Mouse (Mus musculus) liver, embryonic 14.5 days (tissue): ENCODE measurements around the gene Zfp366. TPM values are rescaled to one million over a fixed set of nuclear protein-coding genes. Genes with fewer than 3 reads are reported as not detected.

ENCODE experiments used
- ATAC-seq: fragments of 200-750 bp; cut with Nextera tagmentation; 2 replicates; pipeline ENCODE4 v1.8.0; 2017; ENCODE audit warnings: moderate number of reproducible peaks, mild to moderate bottlenecking, moderate library complexity; ENCODE audit not compliant: insufficient read depth
- DNase-seq, 3 experiments: peaks; one replicate each; pipeline ENCODE4 v3.0.0-alpha.2; 2012 to 2013; ENCODE audit warnings: low read depth in 3 of 3, low spot score in 3 of 3
- H3K27ac ChIP-seq: fragments of 300-500 bp; sonication (generic); 2 replicates; pipeline ENCODE4 v1.5.1; 2014; ENCODE audit warnings: moderate library complexity, mild to moderate bottlenecking, control low read depth, inconsistent platforms
- H3K27me3 ChIP-seq: fragments of 300-500 bp; sonication (generic); 2 replicates; pipeline ENCODE4 v1.6.1; 2014; ENCODE audit warnings: mild to moderate bottlenecking, low read length, moderate library complexity; ENCODE audit not compliant: control insufficient read depth, insufficient read depth
- H3K36me3 ChIP-seq: fragments of 300-500 bp; sonication (generic); replicated peaks from 2 replicates; pipeline ENCODE4 v1.6.1; 2014; ENCODE audit warnings: low read depth; ENCODE audit not compliant: control insufficient read depth, insufficient read depth
- H3K4me1 ChIP-seq, 2 experiments: fragments of 200-500 bp in 1 of 2; fragments of 300-500 bp in 1 of 2; sonication (generic) in 1 of 2; replicated peaks; 2 replicates each; pipeline ENCODE4 v1.6.1; 2012 to 2014; ENCODE audit warnings: antibody characterized with exemption in 1 of 2, inconsistent platforms in 1 of 2, low read length in 1 of 2; ENCODE audit not compliant: control insufficient read depth in 2 of 2, insufficient read depth in 2 of 2
- H3K4me2 ChIP-seq: fragments of 300-500 bp; sonication (generic); 2 replicates; pipeline ENCODE4 v1.6.1; 2014; ENCODE audit warnings: low read depth, mild to moderate bottlenecking, control low read depth, moderate library complexity
- H3K4me3 ChIP-seq, 2 experiments: fragments of 200-500 bp in 1 of 2; fragments of 300-500 bp in 1 of 2; sonication (generic) in 1 of 2; 2 replicates each; pipeline ENCODE4 v1.5.1; 2012 to 2014; ENCODE audit warnings: low read depth in 2 of 2, low read length in 2 of 2, mild to moderate bottlenecking in 2 of 2, control low read depth in 1 of 2, inconsistent platforms in 1 of 2, moderate library complexity in 1 of 2; ENCODE audit not compliant: insufficient read depth in 1 of 2
- H3K9ac ChIP-seq: fragments of 300-500 bp; sonication (generic); replicated peaks from 2 replicates; pipeline ENCODE4 v1.6.1; 2014; ENCODE audit warnings: mild to moderate bottlenecking, control low read depth, moderate library complexity
- H3K9me3 ChIP-seq: fragments of 300-500 bp; sonication (generic); 2 replicates; pipeline ENCODE4 v1.6.1; 2016; ENCODE audit warnings: low read length, mixed read lengths; ENCODE audit not compliant: control insufficient read depth
- CTCF ChIP-seq: IDR thresholded peaks from 2 replicates; pipeline ENCODE4 v1.5.1; 2016; ENCODE audit warnings: antibody characterized with exemption, low read depth, control low read depth
- EP300 ChIP-seq: IDR thresholded peaks from 2 replicates; pipeline ENCODE4 v1.6.1; 2016; ENCODE audit warnings: antibody characterized with exemption, low read depth
- WGBS: fragments of 180-500 bp; shearing (Covaris S2); extraction: QIAGEN DNeasy Blood & Tissue Kit; methylation state at CpG from one replicate; pipeline ENCODE4 v1.1.7; 2014; ENCODE audit not compliant: insufficient replicate concordance; 5-methylcytosine and 5-hydroxymethylcytosine counted together
- polyA plus RNA-seq, 2 experiments: library from polyadenylated mRNA; depleted of rRNA in 1 of 2; stranded (reverse) in 1 of 2; unstranded in 1 of 2; fragments of >200 nt; fragmentation: Nextera tagmentation in 1 of 2; extraction: Ambion mirVana in 1 of 2; gene quantifications; 2 replicates each; pipeline versions ENCODE4 v1.2.1 to v1.2.3; 2012 to 2014

The Zfp366 gene
- polyA plus RNA-seq, 2 experiments: 0.28 to 0.46 TPM

- Histone ChIP-seq H3K27ac (no peak overlapping the region), H3K4me2 (no peak overlapping the region), H3K27me3 (no peaks in the 10 kb centered on the region), H3K36me3 (no peaks in the 10 kb centered on the region), H3K4me1 (peaks cover 0 to 6% of the 10 kb centered on the region in 2 experiments; a peak in 2 of 4 replicates), H3K4me3 (no peak overlapping the region), H3K9ac (no peak overlapping the region), H3K9me3 (no peaks in the 10 kb centered on the region)
- ATAC-seq (no peak), DNase-seq (no peak)
- WGBS: 53% methylated on average over 20 of the region's 20 CpGs
- TF ChIP-seq EP300: no peak
- TF ChIP-seq CTCF: no peak
Measured at GRCm38 (mm10) chr13:99235428-99236210, 51.0 kb downstream of the Zfp366 start.

- no peak for ATAC-seq
- no peak for TF ChIP-seq CTCF
- TF ChIP-seq EP300: no peak
- no peak overlapping the region for H3K27ac ChIP-seq
- H3K4me2 ChIP-seq: no peak overlapping the region
- H3K27me3 ChIP-seq: no peaks in the 10 kb centered on the region
- H3K4me3 ChIP-seq: no peak overlapping the region
- peaks cover 0 to 6% of the 10 kb centered on the region in 2 experiments; a peak in 2 of 4 replicates for H3K4me1 ChIP-seq
- H3K36me3 ChIP-seq: no peaks in the 10 kb centered on the region
- WGBS: 52% methylated on average over 2 of the region's 2 CpGs
- H3K9ac ChIP-seq: no peak overlapping the region
- H3K9me3 ChIP-seq: no peaks in the 10 kb centered on the region
- no peak for DNase-seq
Measured at GRCm38 (mm10) chr13:99236222-99236621, 51.6 kb downstream of the Zfp366 start.

- Histone ChIP-seq H3K9ac (no peak overlapping the region), H3K9me3 (no peaks in the 10 kb centered on the region), H3K27me3 (no peaks in the 10 kb centered on the region), H3K4me2 (no peak overlapping the region), H3K4me1 (peaks cover 0 to 6% of the 10 kb centered on the region in 2 experiments; a peak in 2 of 4 replicates), H3K27ac (no peak overlapping the region), H3K4me3 (no peak overlapping the region), H3K36me3 (no peaks in the 10 kb centered on the region)
- 52% methylated on average over 5 of the region's 5 CpGs for WGBS
- TF ChIP-seq CTCF (no peak), EP300 (no peak)
- ATAC-seq (no peak), DNase-seq (no peak)
Measured at GRCm38 (mm10) chr13:99237122-99237521, 52.5 kb downstream of the Zfp366 start.

GRCm38 (mm10) chr13:99237841-99238216, 53.2 kb downstream of the Zfp366 start:
- no peaks in the 10 kb centered on the region for H3K27me3 ChIP-seq
- 65% methylated on average over 1 of the region's 1 CpGs for WGBS
- no peak overlapping the region for H3K4me3 ChIP-seq
- H3K4me2 ChIP-seq: no peak overlapping the region
- no peak overlapping the region for H3K9ac ChIP-seq
- H3K9me3 ChIP-seq: no peaks in the 10 kb centered on the region
- no peaks in the 10 kb centered on the region for H3K36me3 ChIP-seq
- TF ChIP-seq CTCF (no peak), EP300 (no peak)
- DNase-seq: no peak
- H3K27ac ChIP-seq: no peak overlapping the region
- no peak for ATAC-seq
- peaks cover 0 to 7% of the 10 kb centered on the region in 2 experiments; a peak in 2 of 4 replicates for H3K4me1 ChIP-seq

- no peak overlapping the region for H3K27ac ChIP-seq
- DNase-seq (no peak), ATAC-seq (peak; percentile 28; the same call in 1 of the 2 replicates)
- H3K4me3 ChIP-seq: no peak overlapping the region
- no peaks in the 10 kb centered on the region for H3K36me3 ChIP-seq
- no peak overlapping the region for H3K4me2 ChIP-seq
- H3K9me3 ChIP-seq: no peaks in the 10 kb centered on the region
- TF ChIP-seq CTCF (no peak), EP300 (no peak)
- H3K27me3 ChIP-seq: no peaks in the 10 kb centered on the region
- no peak overlapping the region for H3K9ac ChIP-seq
- H3K4me1 ChIP-seq: peaks cover 0 to 7% of the 10 kb centered on the region in 2 experiments; a peak in 2 of 4 replicates
- 33% methylated on average over 10 of the region's 10 CpGs for WGBS
Measured at GRCm38 (mm10) chr13:99238217-99239160, 53.9 kb downstream of the Zfp366 start.
